Mouse (Mus musculus): ENCODE data around the gene Iars2. TPM values are rescaled to one million over a fixed set of nuclear protein-coding genes. Genes with fewer than 3 reads are reported as not detected.
A peak's percentile ranks its signal among the peaks of the same experiment; 100 is the strongest.
"Not testable (repeated sequence)": the region's sequence is repeated elsewhere in the genome, so short reads cannot be mapped to it uniquely, and the experiment has no call there.

Gene Iars2
- total and polyA plus RNA-seq, 3 experiments, result 37.2 to 47.2 (median 41.9) TPM

DNA sequence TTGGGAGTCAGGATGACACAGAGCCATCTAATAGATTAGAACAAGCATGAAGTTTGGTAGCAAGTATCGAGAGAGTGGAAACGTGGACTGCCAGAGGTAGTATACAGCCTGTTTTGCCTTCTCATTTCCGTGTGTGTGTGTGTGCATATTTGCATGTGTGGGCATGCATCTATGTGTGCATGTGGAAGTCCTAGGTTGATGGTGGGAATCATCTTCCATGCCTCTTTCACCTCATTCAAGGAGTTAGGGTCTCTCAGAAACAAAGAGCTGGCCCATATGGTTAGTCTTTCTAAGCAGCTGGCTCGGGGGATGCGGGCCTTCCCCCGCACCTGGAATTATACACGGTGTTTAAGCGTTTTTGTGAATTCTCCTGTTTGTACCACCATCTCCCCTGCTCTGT lies 655 bp upstream of the Iars2 start:
- no peaks in the 10 kb centered on the region for H3K27me3 ChIP-seq (replicated peaks)
- H3K9ac ChIP-seq (ENCODE audit: insufficient read depth, low read depth), result peak overlapping the region; percentile 78
- no peaks in the 10 kb centered on the region for H3K9me3 ChIP-seq (replicated peaks; ENCODE audit: low read length)
- 0 out of 2 replicates have a peak, but pooled peaks have one; percentile 23 for TF ChIP-seq BHLHE40 (IDR thresholded peaks at IDR 0.05; ENCODE audit: low read depth, low read length)
- peak; percentile 23; the same call in 1 of the 2 replicates for TF ChIP-seq CHD1 (IDR thresholded peaks at IDR 0.05; ENCODE audit: low read depth, low read length)
- no peak for TF ChIP-seq EP300 (IDR thresholded peaks at IDR 0.05; ENCODE audit: low read length)
- H3K4me1 ChIP-seq (ENCODE audit: control insufficient read depth in 1 of 2, insufficient read depth in 2 of 2), result peaks cover 0 to 37% of the 10 kb centered on the region in 2 experiments; a peak in 3 of 4 replicates
- DNase-seq (ENCODE audit: extremely low read depth), result peak; percentile 33
- in situ Hi-C loops (cut with MboI; ENCODE audit: low pct_ligation_motif_present, low pct_unique_long_range_greater_than_20kb, low sequenced_read_pairs) (no loop called here), dilution Hi-C loops (cut with MboI; ENCODE audit: extremely low pct_ligation_motif_present, extremely low pct_unique_long_range_greater_than_20kb, low sequenced_read_pairs) (no loop called here)
- peak overlapping the region; percentile 47 for H3K4me2 ChIP-seq (ENCODE audit: insufficient read depth, low read depth, poor library complexity, severe bottlenecking)
- H3K79me2 ChIP-seq (replicated peaks; ENCODE audit: control insufficient read depth, extremely low read depth, insufficient read depth, poor library complexity, severe bottlenecking), result peaks cover 18% of the 10 kb centered on the region
- H3K36me3 ChIP-seq (replicated peaks in 1 of 2; ENCODE audit: control insufficient read depth in 1 of 2, insufficient read depth in 1 of 2, low read length in 1 of 2), result peaks cover 19 to 29% of the 10 kb centered on the region in 2 experiments
- peak overlapping the region; percentile 85 to 89 (median 89) for H3K4me3 ChIP-seq (replicated peaks in 1 of 3; ENCODE audit: low read depth in 2 of 3, low read length in 2 of 3, poor library complexity in 1 of 3)
- H3K27ac ChIP-seq (ENCODE audit: insufficient read depth, low read depth), result peak overlapping the region; percentile 34; the same call in 1 of the 2 replicates

DNA sequence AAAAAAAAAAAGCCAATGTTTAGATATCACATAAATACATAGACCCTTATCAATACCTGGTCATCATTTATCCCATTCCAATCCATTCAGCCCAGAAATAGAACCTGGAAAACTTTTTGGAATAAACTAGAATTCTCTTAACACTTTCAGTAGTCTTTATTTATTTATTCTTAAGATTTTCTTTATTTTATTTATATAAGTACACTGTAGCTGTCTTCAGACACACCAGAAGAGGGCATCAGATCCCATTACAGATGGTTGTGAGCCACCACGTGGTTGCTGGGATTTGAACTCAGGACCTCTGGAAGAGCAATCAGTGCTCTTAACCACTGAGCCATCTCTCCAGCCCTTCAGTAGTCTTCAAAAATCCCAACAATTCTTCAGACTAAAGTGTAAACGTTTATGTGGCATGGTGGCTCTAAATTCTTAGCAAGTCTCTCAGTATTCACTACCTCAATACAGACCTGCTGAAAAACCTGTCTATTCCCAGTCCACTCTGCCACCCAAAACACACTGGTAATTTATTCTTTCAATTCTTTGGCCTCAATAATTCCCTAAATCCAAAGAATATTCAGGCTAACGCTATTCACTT lies 1.3 kb downstream of the Iars2 start:
- TF ChIP-seq USF1 (IDR thresholded peaks at IDR 0.05; ENCODE audit: low read depth, low read length) (peak; percentile 11; the same call in 1 of the 2 replicates), CTCF (conservative IDR thresholded peaks at IDR 0.05 in 1 of 2, IDR thresholded peaks at IDR 0.05 in 1 of 2; ENCODE audit: low read depth in 2 of 2, low read length in 2 of 2) (peak in 1 of 2 experiments; percentile 18; a peak in 1 of 4 replicates), MYC (IDR thresholded peaks at IDR 0.05; ENCODE audit: low read depth, low read length) (peak; percentile 90)
- in situ Hi-C loops (cut with MboI; ENCODE audit: low pct_ligation_motif_present, low pct_unique_long_range_greater_than_20kb, low sequenced_read_pairs); dilution Hi-C loops (cut with MboI; ENCODE audit: extremely low pct_ligation_motif_present, extremely low pct_unique_long_range_greater_than_20kb, low sequenced_read_pairs); H3K9me3 ChIP-seq (replicated peaks; ENCODE audit: low read length); H3K27me3 ChIP-seq (replicated peaks); DNase-seq (ENCODE audit: extremely low read depth); H3K79me2 ChIP-seq (replicated peaks; ENCODE audit: control insufficient read depth, extremely low read depth, insufficient read depth, poor library complexity, severe bottlenecking); H3K27ac ChIP-seq (ENCODE audit: insufficient read depth, low read depth): not testable (repeated sequence)
- Histone ChIP-seq H3K4me2 (ENCODE audit: insufficient read depth, low read depth, poor library complexity, severe bottlenecking) (peak overlapping the region; percentile 57), H3K4me1 (ENCODE audit: control insufficient read depth in 1 of 2, insufficient read depth in 2 of 2) (peaks cover 0 to 18% of the 10 kb centered on the region in 2 experiments; a peak in 3 of 4 replicates), H3K36me3 (replicated peaks in 1 of 2; ENCODE audit: control insufficient read depth in 1 of 2, insufficient read depth in 1 of 2, low read length in 1 of 2) (peaks cover 33 to 44% of the 10 kb centered on the region in 2 experiments), H3K9ac (ENCODE audit: insufficient read depth, low read depth) (peak overlapping the region; percentile 91), H3K4me3 (replicated peaks in 1 of 3; ENCODE audit: low read depth in 2 of 3, low read length in 2 of 3, poor library complexity in 1 of 3) (peak overlapping the region; percentile 85 to 89 (median 89))

DNA sequence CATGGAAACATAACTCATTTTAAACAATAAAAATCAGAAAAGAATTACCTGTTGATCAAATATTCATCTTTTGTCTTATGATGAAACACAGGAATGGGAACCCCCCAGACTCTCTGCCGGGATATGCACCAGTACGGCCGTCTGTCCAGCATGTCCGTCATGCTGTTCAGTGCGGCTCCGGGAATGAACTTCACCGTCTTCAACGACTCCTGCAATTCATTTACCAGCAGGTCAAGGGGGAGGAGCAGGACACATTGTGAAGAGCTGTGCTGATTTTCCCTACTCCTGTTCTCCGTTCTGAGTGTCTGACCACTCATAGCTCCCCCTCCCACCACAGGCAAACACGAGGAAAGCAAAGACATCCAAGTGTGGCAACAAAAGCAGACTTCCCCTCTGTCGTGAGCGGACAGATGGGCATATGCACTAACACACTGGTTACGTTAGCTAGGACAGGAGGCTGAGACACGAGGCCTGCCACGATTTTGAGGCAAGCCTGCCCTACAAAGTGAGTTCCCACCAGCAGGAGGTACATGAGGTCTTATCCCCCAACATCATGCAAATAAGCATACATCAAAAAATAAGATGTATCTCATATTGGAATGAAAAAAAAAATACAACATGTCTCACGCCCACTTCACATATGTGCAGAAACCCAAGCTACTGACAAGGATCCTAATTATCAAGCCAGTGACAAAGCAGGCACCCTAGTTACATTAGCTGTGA lies 13.2 kb downstream of the Iars2 start:
- TF ChIP-seq USF2 (conservative IDR thresholded peaks at IDR 0.05; ENCODE audit: low read depth, low read length), result no peak
- no peak for TF ChIP-seq JUND (conservative IDR thresholded peaks at IDR 0.05; ENCODE audit: low read depth, low read length)
- no peak for TF ChIP-seq NELFE (IDR thresholded peaks at IDR 0.05; ENCODE audit: low read depth, low read length)
- no peak for TF ChIP-seq EP300 (IDR thresholded peaks at IDR 0.05; ENCODE audit: low read length)
- TF ChIP-seq RAD21 (IDR thresholded peaks at IDR 0.05; ENCODE audit: low read depth, low read length), result no peak
- TF ChIP-seq HCFC1 (IDR thresholded peaks at IDR 0.05; ENCODE audit: low read depth, low read length), result no peak
- Histone ChIP-seq H3K4me3 (replicated peaks in 1 of 3; ENCODE audit: low read depth in 2 of 3, low read length in 2 of 3, poor library complexity in 1 of 3) (no peak overlapping the region), H3K9me3 (replicated peaks; ENCODE audit: low read length) (no peaks in the 10 kb centered on the region), H3K36me3 (replicated peaks in 1 of 2; ENCODE audit: control insufficient read depth in 1 of 2, insufficient read depth in 1 of 2, low read length in 1 of 2) (peaks cover 65 to 83% of the 10 kb centered on the region in 2 experiments), H3K9ac (ENCODE audit: insufficient read depth, low read depth) (no peak overlapping the region), H3K4me1 (ENCODE audit: control insufficient read depth in 1 of 2, insufficient read depth in 2 of 2) (no peaks in the 10 kb centered on the region), H3K4me2 (ENCODE audit: insufficient read depth, low read depth, poor library complexity, severe bottlenecking) (no peak overlapping the region), H3K27me3 (replicated peaks) (no peaks in the 10 kb centered on the region), H3K27ac (ENCODE audit: insufficient read depth, low read depth) (no peak overlapping the region), H3K79me2 (replicated peaks; ENCODE audit: control insufficient read depth, extremely low read depth, insufficient read depth, poor library complexity, severe bottlenecking) (no peaks in the 10 kb centered on the region)
- in situ Hi-C loops (cut with MboI; ENCODE audit: low pct_ligation_motif_present, low pct_unique_long_range_greater_than_20kb, low sequenced_read_pairs), result no loop called here
- no peak for DNase-seq (ENCODE audit: extremely low read depth)
- dilution Hi-C loops (cut with MboI; ENCODE audit: extremely low pct_ligation_motif_present, extremely low pct_unique_long_range_greater_than_20kb, low sequenced_read_pairs), result no loop called here

Data from CH12.LX (cell line).